Mouse (Mus musculus) left cerebral cortex, postnatal 4 days (tissue): ENCODE measurements around the gene Mbtd1. TPM values are rescaled to one million over a fixed set of nuclear protein-coding genes. Genes with fewer than 3 reads are reported as not detected.

ENCODE experiments used
- DNase-seq: peaks from one replicate; pipeline ENCODE4 v3.0.0-alpha.2; 2022
- intact Hi-C: fragments of 180-260 bp; cut with DNase I; formaldehyde crosslinking; loops from one replicate; pipeline ENCODE4 v1.15.1; 2025
- total RNA-seq, 2 experiments: library from RNA; stranded (reverse); gene quantifications; 2 replicates each; pipeline ENCODE4 v1.2.3; 2021

Gene Mbtd1
- total RNA-seq, 2 experiments from 2014 or later: 45.4 to 55.8 TPM

DNA sequence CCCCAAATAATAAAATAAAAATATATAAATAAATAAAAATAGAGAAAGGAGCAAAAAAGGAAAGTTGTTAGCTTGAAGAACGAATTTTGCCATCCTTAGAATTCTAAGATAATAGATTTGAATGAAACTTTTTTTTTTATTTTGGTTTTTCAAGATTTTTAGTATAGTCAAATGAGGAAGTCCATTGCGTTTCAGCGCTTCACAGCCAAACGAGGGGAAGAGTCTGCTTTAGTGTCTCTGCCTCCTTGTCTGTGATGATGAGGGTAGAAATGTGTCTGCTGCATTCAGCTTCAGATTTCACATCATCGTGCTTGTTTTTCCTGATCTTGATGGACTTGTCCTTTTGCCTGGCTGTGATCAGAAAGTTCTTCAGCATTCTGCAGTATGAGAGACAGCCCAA, 99.6 kb downstream of the Mbtd1 start:
- intact Hi-C loops: no loop called here

DNA sequence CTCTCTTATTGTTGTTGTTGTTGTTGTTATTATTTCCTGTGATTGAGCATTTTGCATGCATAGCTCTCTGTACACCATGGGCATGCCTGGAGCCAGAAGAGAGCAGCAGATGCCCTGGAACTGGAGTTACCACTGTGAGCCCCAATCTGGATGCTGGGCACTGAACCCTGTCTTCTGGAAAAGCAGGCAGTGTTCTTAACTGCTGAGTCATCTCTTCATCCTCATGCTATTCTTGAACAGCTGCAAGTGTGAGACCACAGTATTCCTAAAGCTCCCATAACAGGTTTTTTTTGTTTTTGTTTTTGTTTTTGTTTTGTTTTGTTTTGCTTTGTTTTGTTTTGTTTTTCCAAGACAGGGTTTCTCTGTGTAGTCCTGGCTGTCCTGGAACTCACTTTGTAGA, 100.6 kb downstream of the Mbtd1 start:
- intact Hi-C loops: no loop called here
- no peak for DNase-seq

More for the DNA sequence above, 99.6 kb downstream of the Mbtd1 start:
- DNase-seq: no peak

DNA sequence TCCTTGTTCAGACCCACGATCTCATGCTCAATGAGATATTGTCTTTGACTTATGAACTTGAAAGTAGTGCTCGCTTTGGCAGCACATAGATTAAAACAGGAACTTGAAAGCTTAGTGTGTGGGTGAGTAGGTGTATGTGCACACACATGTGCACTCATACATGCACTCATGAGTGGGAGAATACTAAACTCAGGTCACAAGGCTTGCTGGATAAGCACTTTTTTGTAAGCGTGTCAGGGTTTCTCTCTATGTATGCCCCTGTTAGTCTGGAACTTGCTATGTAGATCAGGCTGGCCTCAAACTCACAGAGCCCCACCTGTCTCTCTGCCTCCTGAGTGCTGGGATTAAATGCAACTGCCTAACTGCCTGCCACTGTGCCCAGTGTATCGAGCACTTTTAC, 101.4 kb downstream of the Mbtd1 start:
- no peak for DNase-seq
- intact Hi-C loops: no loop called here

DNA sequence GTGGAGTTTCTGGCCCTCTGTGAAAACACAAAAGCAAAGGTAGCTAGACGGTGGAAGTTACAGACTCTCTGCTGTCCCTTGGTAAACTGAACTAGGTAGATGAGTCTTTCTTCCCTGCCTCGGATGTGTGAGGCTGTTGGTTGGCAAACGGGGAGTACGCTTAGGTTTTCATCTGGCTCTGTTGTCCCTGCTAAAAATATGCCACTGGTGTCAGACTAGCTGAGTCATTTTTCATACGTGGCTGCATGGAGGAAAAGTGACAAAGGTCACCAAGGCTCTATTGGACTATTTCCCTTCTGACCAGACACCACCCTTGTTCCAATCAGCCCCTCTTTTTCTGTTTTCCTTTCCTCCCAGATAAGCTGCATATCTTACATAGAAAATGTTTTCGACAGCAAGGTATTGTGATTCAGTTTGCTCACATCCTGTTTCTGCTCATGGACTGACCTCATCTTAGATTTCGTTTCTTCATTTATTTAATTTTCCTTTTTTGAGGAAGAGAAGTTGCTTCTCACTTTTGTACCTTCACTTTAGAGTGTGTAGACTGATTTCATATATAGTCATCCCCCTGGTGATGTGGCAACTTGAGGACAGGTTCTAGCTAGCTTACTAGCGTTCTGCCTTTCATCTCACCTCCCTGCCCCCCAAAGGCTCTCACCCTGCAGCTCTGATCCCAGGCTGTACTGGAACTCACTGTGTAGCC, 102.1 kb downstream of the Mbtd1 start:
- no peak for DNase-seq
- intact Hi-C loops: no loop called here

DNA sequence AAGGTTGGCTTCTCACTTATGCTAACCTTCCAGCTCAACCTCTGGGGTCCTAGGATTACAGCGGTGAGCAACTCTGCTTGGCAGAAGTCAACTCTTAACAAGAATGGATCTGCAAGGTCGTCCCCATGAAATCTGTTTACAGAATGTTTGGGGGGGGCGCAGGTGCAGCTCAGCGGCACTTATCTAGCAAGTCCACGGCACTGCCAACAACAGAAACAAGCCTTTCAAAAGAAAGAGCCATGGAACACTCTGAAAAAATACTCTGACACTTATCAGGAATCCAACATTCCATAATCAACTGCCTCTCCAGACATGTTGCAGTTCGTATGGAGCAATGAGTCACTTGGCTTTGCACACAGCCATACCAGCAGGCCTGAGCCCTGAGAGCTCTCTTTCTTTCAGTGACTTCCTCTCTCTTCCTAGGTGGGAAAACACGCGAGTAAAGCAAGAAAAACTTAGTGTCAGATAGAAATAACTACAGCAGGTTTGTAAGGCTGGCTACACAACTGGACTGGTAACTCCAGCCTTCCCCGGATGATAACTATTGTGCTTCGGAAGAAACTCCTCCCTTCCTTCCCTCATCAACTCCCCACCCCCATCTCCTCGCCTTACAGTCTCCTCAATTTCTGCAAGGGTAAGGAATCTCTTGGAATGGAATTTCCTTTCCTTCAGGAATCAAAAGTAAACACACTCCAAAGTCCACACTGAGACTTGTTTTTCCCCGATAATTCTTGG, 102.8 kb downstream of the Mbtd1 start:
- intact Hi-C loops: no loop called here
- DNase-seq: no peak

DNA sequence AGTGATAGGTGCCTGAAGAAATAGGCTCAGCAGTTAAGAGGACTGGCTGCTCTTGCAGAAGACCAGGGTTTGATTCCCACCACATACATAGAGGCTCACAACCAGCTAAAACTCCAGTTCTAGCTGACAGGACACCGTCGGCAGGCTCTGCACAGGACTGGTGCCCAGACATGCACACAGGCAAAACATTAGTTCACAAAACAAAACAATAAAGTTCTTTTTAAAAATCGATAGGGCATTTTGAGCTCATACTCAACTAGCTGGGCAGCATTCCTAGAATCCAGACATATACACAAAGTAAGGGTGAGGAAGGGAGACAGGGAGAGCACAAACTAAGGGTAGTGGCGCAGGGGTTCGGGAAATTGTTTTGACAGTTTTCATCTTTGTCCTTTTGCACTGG, 108.9 kb downstream of the Mbtd1 start:
- DNase-seq: no peak
- intact Hi-C loops: no loop called here

DNA sequence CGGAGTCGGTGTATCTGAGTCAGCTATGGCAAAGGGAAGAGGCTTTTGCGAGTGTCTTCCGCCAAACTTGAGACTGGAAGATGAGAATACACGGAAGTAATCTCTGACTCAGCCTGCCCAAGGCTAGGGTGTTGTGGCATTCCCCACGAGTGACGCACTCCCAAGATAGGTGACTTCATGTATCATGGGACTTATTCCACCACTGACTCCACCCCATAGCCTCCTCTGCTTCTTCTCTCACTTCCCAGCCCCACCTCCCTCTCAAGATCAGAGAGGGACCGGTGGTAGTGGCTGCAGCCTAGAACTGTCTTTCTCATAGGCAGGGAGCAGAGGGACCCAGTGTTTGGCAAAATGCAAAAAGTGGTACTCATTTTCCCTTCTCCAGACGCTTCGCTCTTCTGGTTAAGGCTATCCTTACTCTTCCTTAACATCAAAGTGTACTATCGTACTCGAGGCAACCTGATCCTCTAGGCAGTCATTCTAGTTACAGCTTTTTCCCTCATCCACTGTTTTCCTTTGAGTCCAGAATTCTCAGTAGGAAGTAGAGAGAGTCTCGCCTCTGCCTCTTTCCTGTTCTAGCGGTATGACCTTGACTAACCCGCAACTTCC, 109.6 kb downstream of the Mbtd1 start:
- DNase-seq: peak; percentile 51
- intact Hi-C loops: no loop called here

DNA sequence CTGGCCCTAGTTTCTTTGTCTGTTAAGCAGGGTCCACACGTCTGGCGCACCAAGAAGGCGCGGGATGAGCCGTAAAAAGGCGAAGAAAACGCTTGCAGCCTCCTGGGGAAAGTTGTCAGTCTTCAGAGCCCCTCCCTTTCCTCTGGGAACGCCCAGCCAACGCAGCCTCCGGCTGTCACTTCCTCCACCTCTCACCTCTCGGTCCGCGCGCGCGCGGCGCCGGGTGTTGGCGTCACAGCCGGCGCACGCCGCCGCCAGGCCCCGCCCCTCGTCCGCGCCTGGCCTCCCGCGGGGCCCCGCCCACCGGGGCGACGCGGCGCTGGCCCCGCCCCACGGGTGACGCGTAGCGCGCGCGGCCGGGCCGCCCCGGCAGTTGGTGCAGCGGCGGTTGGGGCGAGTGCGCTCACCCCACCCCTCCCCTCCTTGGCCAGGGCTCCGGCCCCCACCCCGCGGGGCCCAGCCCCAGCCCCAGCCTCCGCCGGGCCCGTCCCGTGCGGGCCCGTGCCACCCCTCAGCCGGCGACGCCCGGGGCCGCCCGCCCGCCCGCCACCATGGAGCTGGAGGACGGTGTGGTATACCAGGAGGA, 110.2 kb downstream of the Mbtd1 start, which contains the start of gene Spag9:
Spag9 (plus strand) TSS at position 372 of the 586 bp plus-strand sequence.
- DNase-seq: peak; percentile 96
- intact Hi-C loops: no loop called here

Other genes with a start within 250 kb of the Mbtd1 start
- gene Utp18, start 86 bp upstream of the Mbtd1 start, total RNA-seq: 10 to 100 TPM; 32.2 to 32.9 TPM
- gene Nme2, start 70.4 kb downstream of the Mbtd1 start, total RNA-seq: 100 to 1,000 TPM; 317 to 378 TPM
- gene Gm20390, start 82.4 kb downstream of the Mbtd1 start, total RNA-seq: 100 to 1,000 TPM; 188 to 195 TPM
- 100 to 1,000 TPM; 110 to 115 TPM for gene Nme1, start 82.7 kb downstream of the Mbtd1 start, total RNA-seq
- 100 to 1,000 TPM; 232 to 235 TPM for gene Spag9, start 110.2 kb downstream of the Mbtd1 start, total RNA-seq